Mouse (Mus musculus) embryonic facial prominence, embryonic 15.5 days (tissue): ENCODE data around the gene Lmtk2. TPM values are rescaled to one million over a fixed set of nuclear protein-coding genes. Genes with fewer than 3 reads are reported as not detected.

Experiments
- ATAC-seq: fragments of 200-750 bp; cut with Nextera tagmentation; 2 replicates; pipeline ENCODE4 v1.8.0; 2017; ENCODE audit warnings: low read depth, moderate TSS enrichment; ENCODE audit not compliant: insufficient number of reproducible peaks, low FRiP score, low TSS enrichment
- H3K27ac ChIP-seq: fragments of 300-500 bp; sonication (generic); replicated peaks from 2 replicates; pipeline ENCODE4 v1.5.1; 2015; ENCODE audit warnings: mild to moderate bottlenecking, inconsistent platforms
- H3K27me3 ChIP-seq: fragments of 300-500 bp; sonication (generic); 2 replicates; pipeline ENCODE4 v1.6.1; 2015; ENCODE audit warnings: inconsistent platforms
- H3K36me3 ChIP-seq: fragments of 300-500 bp; sonication (generic); 2 replicates; pipeline ENCODE4 v1.6.1; 2015; ENCODE audit warnings: mild to moderate bottlenecking, inconsistent platforms
- H3K4me1 ChIP-seq: fragments of 300-500 bp; sonication (generic); 2 replicates; pipeline ENCODE4 v1.6.1; 2015; ENCODE audit warnings: inconsistent platforms
- H3K4me2 ChIP-seq: fragments of 300-500 bp; sonication (generic); replicated peaks from 2 replicates; pipeline ENCODE4 v1.6.1; 2015; ENCODE audit warnings: mild to moderate bottlenecking, inconsistent platforms
- H3K4me3 ChIP-seq: fragments of 300-500 bp; sonication (generic); replicated peaks from 2 replicates; pipeline ENCODE4 v1.5.1; 2015; ENCODE audit warnings: mild to moderate bottlenecking, inconsistent platforms
- H3K9ac ChIP-seq: fragments of 300-500 bp; sonication (generic); 2 replicates; pipeline ENCODE4 v1.6.1; 2015; ENCODE audit warnings: inconsistent platforms
- H3K9me3 ChIP-seq: fragments of 300-500 bp; sonication (generic); replicated peaks from 2 replicates; pipeline ENCODE4 v1.6.1; 2016; ENCODE audit warnings: inconsistent platforms
- WGBS: fragments of 180-500 bp; shearing (Covaris S2); methylation state at CpG from one replicate; pipeline ENCODE4 v1.1.7; 2015; 5-methylcytosine and 5-hydroxymethylcytosine counted together
- polyA plus RNA-seq: library from polyadenylated mRNA; unstranded; fragments of >200 nt; fragmentation: Nextera tagmentation; extraction: Ambion mirVana; gene quantifications from 2 replicates; pipeline ENCODE4 v1.2.1, GENCODE M21; 2015

Gene Lmtk2
- polyA plus RNA-seq, 1 experiment from 2014 or later, result 4.5 TPM

GRCm38 (mm10) chr5:144195567-144195966 is 95.3 kb downstream of the Lmtk2 start:
- Histone ChIP-seq H3K9ac (no peak overlapping the region), H3K9me3 (no peaks in the 10 kb centered on the region), H3K4me1 (peaks cover 4% of the 10 kb centered on the region; the same call in 1 of the 2 replicates), H3K27me3 (no peaks in the 10 kb centered on the region), H3K4me3 (no peak overlapping the region), H3K27ac (no peak overlapping the region), H3K36me3 (peaks cover 20% of the 10 kb centered on the region), H3K4me2 (no peak overlapping the region)
- ATAC-seq, result no peak
- 70% methylated on average over 8 of the region's 8 CpGs for WGBS

GRCm38 (mm10) chr5:144200616-144201015 is 100.4 kb downstream of the Lmtk2 start:
- Histone ChIP-seq H3K4me3 (no peak overlapping the region), H3K9me3 (no peaks in the 10 kb centered on the region), H3K36me3 (peaks cover 55% of the 10 kb centered on the region), H3K9ac (no peak overlapping the region), H3K4me2 (no peak overlapping the region), H3K27ac (no peak overlapping the region), H3K27me3 (no peaks in the 10 kb centered on the region), H3K4me1 (peaks cover 7% of the 10 kb centered on the region; the same call in 1 of the 2 replicates)
- 66% methylated on average over 11 of the region's 11 CpGs for WGBS
- no peak for ATAC-seq

- Histone ChIP-seq H3K27me3 (no peaks in the 10 kb centered on the region), H3K4me2 (no peak overlapping the region), H3K27ac (no peak overlapping the region), H3K4me1 (peaks cover 7% of the 10 kb centered on the region; the same call in 1 of the 2 replicates), H3K9ac (no peak overlapping the region), H3K9me3 (no peaks in the 10 kb centered on the region), H3K36me3 (peaks cover 69% of the 10 kb centered on the region), H3K4me3 (no peak overlapping the region)
- 94% methylated on average over 6 of the region's 6 CpGs for WGBS
- ATAC-seq, result no peak
Measured at GRCm38 (mm10) chr5:144202430-144202829, 102.2 kb downstream of the Lmtk2 start.

GRCm38 (mm10) chr5:144203398-144203959 is 103.2 kb downstream of the Lmtk2 start:
- Histone ChIP-seq H3K36me3 (peaks cover 67% of the 10 kb centered on the region), H3K4me3 (no peak overlapping the region), H3K4me1 (peaks cover 7% of the 10 kb centered on the region; the same call in 1 of the 2 replicates), H3K9me3 (no peaks in the 10 kb centered on the region), H3K27ac (no peak overlapping the region), H3K27me3 (no peaks in the 10 kb centered on the region), H3K4me2 (no peak overlapping the region), H3K9ac (no peak overlapping the region)
- 88% methylated on average over 10 of the region's 10 CpGs for WGBS
- ATAC-seq, result no peak

- Histone ChIP-seq H3K4me1 (peaks cover 7% of the 10 kb centered on the region; the same call in 1 of the 2 replicates), H3K27ac (no peak overlapping the region), H3K9ac (no peak overlapping the region), H3K4me2 (no peak overlapping the region), H3K27me3 (no peaks in the 10 kb centered on the region), H3K36me3 (peaks cover 66% of the 10 kb centered on the region), H3K9me3 (no peaks in the 10 kb centered on the region), H3K4me3 (no peak overlapping the region)
- 87% methylated on average over 12 of the region's 12 CpGs for WGBS
- ATAC-seq, result no peak
Measured at GRCm38 (mm10) chr5:144204303-144204702, 104.1 kb downstream of the Lmtk2 start.

- H3K4me2 ChIP-seq, result no peak overlapping the region
- no peak overlapping the region for H3K9ac ChIP-seq
- H3K27ac ChIP-seq, result no peak overlapping the region
- no peaks in the 10 kb centered on the region for H3K27me3 ChIP-seq
- peaks cover 72% of the 10 kb centered on the region for H3K36me3 ChIP-seq
- H3K9me3 ChIP-seq, result no peaks in the 10 kb centered on the region
- 71% methylated on average over 10 of the region's 10 CpGs for WGBS
- no peak for ATAC-seq
- no peak overlapping the region for H3K4me3 ChIP-seq
- peaks cover 7% of the 10 kb centered on the region; the same call in 1 of the 2 replicates for H3K4me1 ChIP-seq
Measured at GRCm38 (mm10) chr5:144204911-144205310, 104.7 kb downstream of the Lmtk2 start.

GRCm38 (mm10) chr5:144206069-144206468 is 105.8 kb downstream of the Lmtk2 start:
- no peak overlapping the region for H3K4me2 ChIP-seq
- H3K9ac ChIP-seq, result no peak overlapping the region
- no peaks in the 10 kb centered on the region for H3K4me1 ChIP-seq
- H3K27me3 ChIP-seq, result no peaks in the 10 kb centered on the region
- no peak for ATAC-seq
- no peak overlapping the region for H3K27ac ChIP-seq
- no peaks in the 10 kb centered on the region for H3K9me3 ChIP-seq
- 91% methylated on average over 15 of the region's 15 CpGs for WGBS
- H3K36me3 ChIP-seq, result peaks cover 76% of the 10 kb centered on the region
- no peak overlapping the region for H3K4me3 ChIP-seq

GRCm38 (mm10) chr5:144207478-144207877 is 107.2 kb downstream of the Lmtk2 start:
- no peaks in the 10 kb centered on the region for H3K9me3 ChIP-seq
- H3K27me3 ChIP-seq, result no peaks in the 10 kb centered on the region
- H3K4me3 ChIP-seq, result no peak overlapping the region
- no peak overlapping the region for H3K4me2 ChIP-seq
- H3K36me3 ChIP-seq, result peaks cover 80% of the 10 kb centered on the region
- no peak overlapping the region for H3K27ac ChIP-seq
- WGBS, result 50% methylated on average over 11 of the region's 11 CpGs
- no peaks in the 10 kb centered on the region for H3K4me1 ChIP-seq
- no peak overlapping the region for H3K9ac ChIP-seq
- no peak for ATAC-seq

GRCm38 (mm10) chr5:144214453-144214852 is 114.2 kb downstream of the Lmtk2 start:
- H3K4me1 ChIP-seq, result no peaks in the 10 kb centered on the region
- WGBS, result 29% methylated on average over 7 of the region's 7 CpGs
- no peaks in the 10 kb centered on the region for H3K27me3 ChIP-seq
- H3K4me3 ChIP-seq, result no peak overlapping the region
- H3K4me2 ChIP-seq, result no peak overlapping the region
- no peak for ATAC-seq
- no peak overlapping the region for H3K9ac ChIP-seq
- H3K9me3 ChIP-seq, result no peaks in the 10 kb centered on the region
- H3K36me3 ChIP-seq, result peaks cover 58% of the 10 kb centered on the region; the same call in 1 of the 2 replicates
- no peak overlapping the region for H3K27ac ChIP-seq

- Histone ChIP-seq H3K36me3 (peaks cover 42% of the 10 kb centered on the region; the same call in 1 of the 2 replicates), H3K4me1 (no peaks in the 10 kb centered on the region), H3K4me3 (no peak overlapping the region), H3K9me3 (no peaks in the 10 kb centered on the region), H3K9ac (no peak overlapping the region), H3K27me3 (no peaks in the 10 kb centered on the region), H3K27ac (no peak overlapping the region), H3K4me2 (no peak overlapping the region)
- WGBS, result 80% methylated on average over 2 of the region's 2 CpGs
- ATAC-seq, result no peak
Measured at GRCm38 (mm10) chr5:144215992-144216391, 115.8 kb downstream of the Lmtk2 start.

- WGBS, result 89% methylated on average over 7 of the region's 7 CpGs
- ATAC-seq, result no peak
- Histone ChIP-seq H3K36me3 (peaks cover 30% of the 10 kb centered on the region; the same call in 1 of the 2 replicates), H3K9me3 (no peaks in the 10 kb centered on the region), H3K4me3 (no peak overlapping the region), H3K9ac (no peak overlapping the region), H3K27ac (no peak overlapping the region), H3K4me1 (peaks cover 13% of the 10 kb centered on the region), H3K4me2 (no peak overlapping the region), H3K27me3 (no peaks in the 10 kb centered on the region)
Measured at GRCm38 (mm10) chr5:144218061-144218460, 117.8 kb downstream of the Lmtk2 start.

GRCm38 (mm10) chr5:144219306-144219705 is 119.1 kb downstream of the Lmtk2 start:
- H3K36me3 ChIP-seq, result 0 out of 2 replicates have a peak, but pooled peaks cover 19% of the 10 kb centered on the region
- H3K4me3 ChIP-seq, result no peak overlapping the region
- no peak overlapping the region for H3K27ac ChIP-seq
- 44% methylated on average over 12 of the region's 12 CpGs for WGBS
- H3K9ac ChIP-seq, result no peak overlapping the region
- ATAC-seq, result no peak
- H3K4me1 ChIP-seq, result peaks cover 17% of the 10 kb centered on the region
- H3K9me3 ChIP-seq, result no peaks in the 10 kb centered on the region
- H3K27me3 ChIP-seq, result no peaks in the 10 kb centered on the region
- H3K4me2 ChIP-seq, result no peak overlapping the region
